Mouse (Mus musculus) hindlimb bud, embryonic 11.5 days (tissue): ENCODE measurements at regions not wholly inside any gene's neighbourhood (a gene's known extent, or its start where the extent isn't known, plus 50 kb on each side); places are given as distances from the start of the nearest gene placed in this dataset.

Experiments used
- DNase-seq: peaks from one replicate; pipeline ENCODE4 v3.0.0-alpha.2; 2012; ENCODE audit warnings: low read depth, low spot score; ENCODE audit errors: extremely low spot score

DNA sequence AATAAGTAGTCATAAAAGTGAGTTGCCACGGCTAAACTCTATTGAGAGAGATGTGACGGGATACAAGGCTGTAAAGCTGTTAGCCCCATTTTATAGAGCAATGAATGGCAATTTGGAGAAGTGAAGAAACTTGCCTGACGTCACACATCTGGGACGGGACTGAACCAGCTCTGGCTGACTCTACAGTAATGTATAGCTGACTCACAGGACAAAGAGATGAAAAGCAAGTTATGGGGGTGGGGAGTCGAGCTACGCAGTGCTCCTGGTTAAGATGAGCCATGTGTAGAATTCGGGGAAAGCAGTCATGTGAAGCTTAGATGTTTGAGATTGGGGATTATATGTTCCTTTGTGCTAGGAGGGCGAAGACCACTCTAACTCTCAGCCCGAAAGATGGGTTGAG lies 72.2 kb upstream of the Boc start:
- DNase-seq = no peak

DNA sequence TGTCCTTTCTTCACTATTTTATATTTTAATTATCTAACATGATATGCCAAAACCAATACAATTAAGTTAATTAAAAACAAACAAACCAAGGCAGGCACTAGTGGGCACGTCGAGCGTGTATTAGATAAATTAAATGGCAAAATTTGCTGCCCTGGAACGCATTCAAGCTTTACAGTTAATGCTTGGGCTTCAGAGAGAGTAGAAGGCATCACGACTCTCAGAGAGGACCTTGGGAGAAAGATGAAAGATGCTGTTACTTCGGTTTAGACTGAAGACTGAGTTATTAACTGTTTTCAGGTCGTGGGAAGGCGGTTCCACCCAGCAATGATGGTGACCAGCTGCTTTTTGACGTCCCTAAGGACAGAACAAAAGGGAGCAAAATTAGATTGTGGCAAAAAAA lies 71.7 kb upstream of the Boc start:
- no peak for DNase-seq

DNA sequence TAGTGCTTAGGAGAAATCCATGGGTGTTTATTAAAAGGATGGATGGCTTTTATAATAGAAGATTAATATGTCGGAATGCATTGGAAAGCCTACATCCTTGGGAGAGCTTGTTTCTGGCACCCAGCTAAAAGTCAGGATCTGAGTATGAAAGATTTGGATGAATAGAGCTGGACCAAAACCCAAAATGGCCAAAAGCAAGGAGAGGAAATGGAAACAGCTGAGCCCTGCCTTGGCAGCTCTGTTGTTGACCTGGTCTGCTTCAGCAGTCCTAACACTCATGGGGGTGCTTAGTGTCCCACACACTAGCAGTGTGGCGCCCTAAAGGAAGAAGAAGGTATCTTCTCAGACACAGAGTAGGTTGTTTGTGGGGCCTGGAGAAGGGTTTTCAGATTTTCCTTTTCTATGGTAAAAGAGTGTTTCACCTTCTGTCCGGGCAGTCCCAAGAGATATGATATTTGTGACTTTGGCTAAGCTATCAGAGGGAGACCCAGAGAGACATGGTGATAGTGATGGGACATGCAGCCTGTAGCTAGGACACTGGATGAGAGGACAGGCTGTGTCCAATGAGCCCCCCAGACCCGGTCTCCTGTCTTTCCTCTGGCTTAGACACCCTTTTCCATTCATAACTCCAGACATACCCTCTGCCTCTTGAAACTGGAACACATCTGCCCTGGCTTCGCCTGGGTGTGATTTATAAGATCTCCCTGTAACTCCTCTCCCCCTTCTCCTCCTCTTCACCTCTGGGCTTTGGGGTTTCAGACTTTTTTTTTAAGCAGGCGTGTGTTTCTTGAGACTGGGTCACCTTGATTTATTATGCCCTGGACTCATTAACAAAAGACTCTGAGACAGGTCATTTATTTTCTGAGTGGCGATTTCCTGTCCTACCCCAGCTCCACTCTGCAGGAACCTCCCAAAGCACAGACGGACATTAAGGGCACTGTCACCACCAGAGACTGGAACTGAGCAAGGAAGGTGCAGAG lies 70.9 kb upstream of the Boc start:
- DNase-seq = no peak

DNA sequence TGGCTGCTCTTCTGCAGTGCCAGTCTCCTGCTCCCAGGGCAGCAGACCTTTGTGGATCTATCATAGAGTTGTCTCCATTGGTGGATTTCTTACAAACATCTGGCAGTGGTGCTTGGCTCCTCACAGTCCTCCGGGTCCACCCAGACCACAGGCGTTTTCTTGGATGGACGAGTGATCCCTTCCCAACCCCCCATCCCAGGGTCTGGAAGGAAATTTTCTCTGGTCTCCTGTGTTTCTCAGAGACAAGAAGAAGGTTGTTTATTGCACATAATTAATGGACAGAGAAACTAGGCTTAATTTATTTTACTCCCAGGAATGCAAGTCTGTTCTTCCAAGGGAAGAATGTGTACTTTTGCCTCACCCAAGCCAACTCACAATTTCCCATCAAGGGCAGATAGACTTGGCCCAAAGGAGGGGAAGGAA lies 67.2 kb upstream of the Boc start:
- no peak for DNase-seq

DNA sequence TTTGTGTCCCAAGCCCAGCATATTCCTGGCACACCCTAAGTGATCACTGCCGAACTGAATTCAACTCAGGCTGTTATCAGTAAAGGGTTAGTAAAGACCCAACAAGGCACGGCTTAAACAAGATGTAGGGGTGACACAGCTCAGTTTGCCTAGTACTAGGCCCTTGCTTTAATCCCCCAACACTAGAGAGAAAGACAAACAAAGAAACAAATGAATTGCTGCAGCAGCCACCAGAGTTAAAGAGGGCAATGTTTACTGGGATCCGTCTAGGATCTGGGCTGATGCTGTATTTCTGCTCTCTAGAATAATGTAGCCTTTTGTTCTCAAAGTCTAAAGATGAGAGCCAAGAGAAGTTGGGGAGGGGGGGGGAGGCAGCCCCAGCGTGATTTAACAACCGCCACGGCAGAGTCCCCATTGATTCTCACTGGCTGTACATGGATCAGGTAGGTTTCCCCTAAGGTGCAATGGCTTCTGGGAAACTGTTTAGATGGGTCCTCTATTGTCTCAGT lies 66.5 kb upstream of the Boc start:
- DNase-seq = no peak

DNA sequence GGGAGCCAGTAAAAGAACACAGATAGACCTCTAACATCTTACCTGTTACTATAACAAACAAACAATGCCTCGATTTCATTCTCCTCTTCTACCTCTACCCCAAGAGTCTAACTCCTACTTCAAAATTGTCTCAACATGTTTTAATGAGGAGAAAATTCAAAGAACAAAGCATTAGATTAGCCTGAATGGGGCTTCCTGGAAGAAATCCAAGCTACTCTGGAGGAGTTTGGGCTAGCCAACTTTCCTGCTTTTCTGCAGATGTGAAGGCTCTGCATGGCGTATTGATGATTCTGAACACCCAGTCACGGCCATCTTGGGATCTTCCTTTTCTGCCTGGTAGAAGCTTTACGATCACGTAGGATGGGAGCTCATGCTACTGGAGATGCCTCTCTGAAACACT lies 62.9 kb upstream of the Boc start:
- no peak for DNase-seq

DNA sequence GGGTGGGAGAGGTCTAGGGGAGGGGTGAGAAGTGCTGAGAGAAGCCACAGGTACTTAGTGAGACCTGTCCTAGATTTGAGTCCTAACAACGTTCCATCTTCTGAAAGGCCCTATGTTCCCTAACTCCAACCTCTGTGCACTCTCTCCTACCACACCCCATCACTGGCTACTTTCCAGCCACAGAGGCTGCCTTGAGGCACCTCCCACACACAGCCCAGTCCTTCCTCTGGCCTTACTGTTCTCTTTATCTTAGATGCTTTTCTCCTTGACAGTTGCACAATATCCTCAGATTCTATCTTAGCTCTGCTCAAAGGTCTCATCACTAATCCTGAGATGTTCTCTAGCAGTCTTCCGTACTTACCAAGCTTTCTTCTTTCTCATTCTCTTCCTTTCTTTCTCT lies 61.8 kb upstream of the Boc start:
- DNase-seq = no peak

GRCm38 (mm10) chr16:44619476-44620103 lies 60.9 kb upstream of the Boc start:
- no peak for DNase-seq

DNA sequence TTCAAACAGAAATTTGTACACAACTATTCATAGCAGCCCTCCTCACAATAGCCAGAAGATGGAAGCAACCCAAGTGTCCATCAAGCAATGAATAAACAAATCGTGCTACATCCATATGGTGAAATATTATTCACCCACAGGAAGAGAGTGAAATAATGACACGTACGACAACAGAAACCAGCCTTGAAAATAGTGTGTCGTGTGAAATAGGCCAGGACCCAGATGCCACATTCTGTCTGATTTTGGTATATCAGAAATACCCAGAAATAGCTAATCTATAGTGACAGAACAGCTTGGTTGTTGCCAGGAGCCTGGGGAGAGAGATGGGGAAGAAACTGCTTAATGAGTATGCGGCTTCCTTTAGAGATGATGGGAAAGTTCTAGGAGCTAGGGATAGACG lies 58.3 kb upstream of the Boc start:
- no peak for DNase-seq

DNA sequence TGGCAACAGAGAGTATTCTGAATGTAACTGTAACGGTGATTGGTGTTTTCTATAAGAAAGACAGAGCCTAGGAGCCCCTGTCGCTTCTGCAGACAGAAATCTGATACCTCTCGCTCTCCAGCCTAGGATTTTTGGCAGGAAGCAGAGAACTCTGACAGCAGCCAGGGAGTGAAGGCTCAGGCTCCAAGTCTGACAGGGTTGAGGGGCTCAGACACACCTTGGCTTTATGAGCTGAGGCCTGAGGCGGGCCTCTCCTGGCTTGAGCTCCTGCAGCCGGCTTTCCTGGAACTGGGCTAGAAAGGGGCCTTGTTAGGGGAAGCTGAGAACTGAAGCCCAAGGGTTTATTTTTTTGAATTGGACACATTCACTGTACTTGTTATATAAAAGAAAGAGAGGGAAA lies 57.7 kb upstream of the Boc start:
- DNase-seq = no peak

GRCm38 (mm10) chr16:44615878-44616206 lies 57.1 kb upstream of the Boc start:
- DNase-seq = no peak

GRCm38 (mm10) chr16:44615172-44615877 lies 56.6 kb upstream of the Boc start:
- DNase-seq = no peak

GRCm38 (mm10) chr16:44614235-44614634 lies 55.5 kb upstream of the Boc start:
- no peak for DNase-seq

DNA sequence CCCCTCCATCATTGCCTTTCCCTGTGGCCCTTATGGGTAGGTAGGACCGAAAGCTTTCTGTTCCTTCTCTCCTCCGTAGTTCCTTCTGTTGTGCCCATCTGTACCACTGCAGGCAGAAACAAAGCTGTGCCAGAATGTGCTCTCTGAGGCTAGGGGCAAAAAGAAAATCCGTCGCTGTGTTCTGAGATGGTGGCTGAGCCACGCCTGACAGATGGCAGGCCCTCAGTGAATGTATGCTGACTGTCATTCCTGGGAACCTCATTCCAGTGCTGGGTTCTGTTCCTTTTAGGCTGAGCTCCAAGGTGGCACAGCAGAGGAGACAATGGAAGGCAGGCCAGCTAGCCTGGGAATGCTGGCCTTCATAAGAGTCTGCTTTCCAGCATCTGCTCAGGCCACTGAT lies 54.0 kb upstream of the Boc start:
- DNase-seq = no peak

DNA sequence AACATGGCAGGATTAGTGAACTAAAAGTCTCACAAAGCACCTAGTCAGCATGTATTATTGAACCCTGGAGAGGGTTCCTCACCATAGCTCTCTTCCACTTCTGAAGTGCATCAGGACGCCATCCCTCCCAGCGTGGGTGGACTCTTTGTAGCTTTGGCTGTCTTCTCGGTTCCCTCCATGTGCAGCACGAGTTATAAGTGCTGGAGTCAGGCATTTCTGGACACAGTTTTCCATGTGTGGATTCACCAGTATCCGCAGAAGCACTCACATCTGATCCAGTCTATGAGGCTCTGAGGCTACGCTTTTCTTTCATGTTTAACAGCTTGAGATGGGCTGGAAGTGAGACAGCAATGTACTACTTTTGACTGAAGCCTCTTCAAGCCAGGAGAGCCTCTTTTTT lies 52.8 kb upstream of the Boc start:
- no peak for DNase-seq

DNA sequence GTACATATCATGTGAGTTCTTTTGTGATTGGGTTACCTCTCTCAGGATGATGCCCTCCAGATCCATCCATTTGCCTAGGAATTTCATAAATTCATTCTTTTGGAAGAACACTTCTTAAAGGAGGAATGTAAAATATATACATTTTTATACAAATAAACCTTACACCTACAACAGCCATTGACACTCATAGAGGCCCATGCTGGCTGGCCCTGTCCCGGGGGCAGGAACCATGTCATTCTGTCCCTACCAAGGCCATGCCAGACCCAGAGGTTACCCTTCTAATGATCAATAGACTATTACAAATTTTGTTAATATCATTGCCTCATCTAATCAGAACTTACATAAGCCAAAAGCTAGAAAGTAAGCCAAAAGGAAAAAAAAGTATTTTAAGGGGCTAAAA lies 49.9 kb upstream of the Boc start:
- DNase-seq = no peak
